Mouse (Mus musculus): ENCODE results near the gene Rnf224.

- TF ChIP-seq CTCF (IDR thresholded peaks at IDR 0.05; ENCODE audit: low read depth, low read length) (no peak), POLR2AphosphoS5 (IDR thresholded peaks at IDR 0.05; ENCODE audit: insufficient replicate concordance, low read depth, low read length) (no peak), GATA1 (IDR thresholded peaks at IDR 0.05; ENCODE audit: borderline replicate concordance, low read length) (no peak), GATA2 (IDR thresholded peaks at IDR 0.05; ENCODE audit: borderline replicate concordance, low read depth, low read length) (no peak)
These were observed 5.5 kb upstream of the Rnf224 start, which contains the start of the genes Rnf208 and Cysrt1 for GRCm38 (mm10) chr2:25242101-25242506.

Data from G1E (cell line).